Mouse (Mus musculus): ENCODE results near the gene Lgalsl.
A peak's percentile ranks its signal among the peaks of the same experiment; 100 is the strongest.

Gene Lgalsl

GRCm38 (mm10) chr11:20830686-20831505 is at the start of gene Lgalsl:
Lgalsl (minus strand) TSS chr11:20831056.
- peak; percentile 44 to 51 for DNase-seq (ENCODE audit: low spot score in 2 of 2)

GRCm38 (mm10) chr11:20878644-20879043 is 47.8 kb upstream of the Lgalsl start:
- no peak for DNase-seq (ENCODE audit: low spot score in 2 of 2)

- no peak for DNase-seq (ENCODE audit: low spot score in 2 of 2)
Measured at GRCm38 (mm10) chr11:20877578-20878096, 46.8 kb upstream of the Lgalsl start.

- DNase-seq (ENCODE audit: low spot score in 2 of 2), result no peak
Measured at GRCm38 (mm10) chr11:20873386-20873785, 42.5 kb upstream of the Lgalsl start.

- DNase-seq (ENCODE audit: low spot score in 2 of 2), result no peak
Measured at GRCm38 (mm10) chr11:20872911-20873310, 42.1 kb upstream of the Lgalsl start.

GRCm38 (mm10) chr11:20872444-20872843 is 41.6 kb upstream of the Lgalsl start:
- DNase-seq (ENCODE audit: low spot score in 2 of 2), result no peak

GRCm38 (mm10) chr11:20869927-20870326 is 39.1 kb upstream of the Lgalsl start:
- DNase-seq (ENCODE audit: low spot score in 2 of 2), result no peak

- DNase-seq (ENCODE audit: low spot score in 2 of 2), result no peak
Measured at GRCm38 (mm10) chr11:20865450-20865849, 34.6 kb upstream of the Lgalsl start.

GRCm38 (mm10) chr11:20864647-20865046 is 33.8 kb upstream of the Lgalsl start:
- DNase-seq (ENCODE audit: low spot score in 2 of 2), result no peak

- DNase-seq (ENCODE audit: low spot score in 2 of 2), result no peak
Measured at GRCm38 (mm10) chr11:20862101-20862500, 31.2 kb upstream of the Lgalsl start.

- DNase-seq (ENCODE audit: low spot score in 2 of 2), result no peak
Measured at GRCm38 (mm10) chr11:20860351-20860750, 29.5 kb upstream of the Lgalsl start.

- DNase-seq (ENCODE audit: low spot score in 2 of 2), result no peak
Measured at GRCm38 (mm10) chr11:20859858-20860257, 29.0 kb upstream of the Lgalsl start.

GRCm38 (mm10) chr11:20858921-20859668 is 28.2 kb upstream of the Lgalsl start:
- peak in 1 of 2 experiments; percentile 2 for DNase-seq (ENCODE audit: low spot score in 2 of 2)

GRCm38 (mm10) chr11:20857921-20858320 is 27.1 kb upstream of the Lgalsl start:
- DNase-seq (ENCODE audit: low spot score in 2 of 2), result no peak

- DNase-seq (ENCODE audit: low spot score in 2 of 2), result no peak
Measured at GRCm38 (mm10) chr11:20854032-20854741, 23.3 kb upstream of the Lgalsl start.

GRCm38 (mm10) chr11:20850196-20850595 is 19.3 kb upstream of the Lgalsl start:
- no peak for DNase-seq (ENCODE audit: low spot score in 2 of 2)

- no peak for DNase-seq (ENCODE audit: low spot score in 2 of 2)
Measured at GRCm38 (mm10) chr11:20849403-20849802, 18.5 kb upstream of the Lgalsl start.

GRCm38 (mm10) chr11:20837366-20837765 is 6.5 kb upstream of the Lgalsl start:
- no peak for DNase-seq (ENCODE audit: low spot score in 2 of 2)

- no peak for DNase-seq (ENCODE audit: low spot score in 2 of 2)
Measured at GRCm38 (mm10) chr11:20831600-20832137, 813 bp upstream of the Lgalsl start.

GRCm38 (mm10) chr11:20829993-20830685 is 717 bp downstream of the Lgalsl start:
- no peak for DNase-seq (ENCODE audit: low spot score in 2 of 2)

- DNase-seq (ENCODE audit: low spot score in 2 of 2), result no peak
Measured at GRCm38 (mm10) chr11:20829056-20829686, 1.7 kb downstream of the Lgalsl start.
